In the genomic region with DNA sequence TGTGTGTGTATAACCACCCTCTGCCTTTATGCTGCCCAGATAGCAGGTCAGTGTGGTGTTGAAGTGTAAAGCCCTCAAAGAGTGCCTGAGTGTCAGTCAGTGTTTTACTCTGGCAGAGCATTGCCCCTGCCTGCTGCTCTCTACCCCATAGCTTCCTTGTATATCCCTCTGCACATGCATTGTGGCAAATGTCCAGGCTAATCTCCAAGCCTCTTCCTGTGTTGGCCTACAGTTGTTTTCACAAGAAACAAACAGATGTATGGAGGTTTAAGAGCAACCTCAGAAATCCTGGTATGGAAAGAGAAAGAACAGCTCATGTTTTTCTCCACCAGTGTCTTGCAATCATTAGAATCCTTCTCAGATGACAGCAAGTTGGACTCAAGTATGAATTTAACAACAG, we compare ENCODE assay signal across 14 mouse cellular contexts.
"Had no signal": no experiment of that assay in that cellular context is flagged by ENCODE, and none has a peak within 500 bp of the region (broad histone marks: within the 10 kb centered on the region; RNA-seq: fewer than 3 reads in every experiment).

No protein-coding gene starts in this region.

- DNase-seq: kidney, postnatal 10 days; kidney, postnatal 4 days; liver; liver, embryonic 13.5 days; liver, postnatal 0 days; lung, postnatal 14 days; right cerebral cortex, adult 18-20 months; right cerebral cortex, postnatal 25 days; thymus, adult 18-20 months; thymus, postnatal 14 days had no signal

- H3K9me3 ChIP-seq: limb, embryonic 12.5 days; liver, embryonic 13.5 days; midbrain, embryonic 13.5 days had no signal

- H3K36me3 ChIP-seq: limb, embryonic 12.5 days; liver, embryonic 13.5 days; midbrain, embryonic 13.5 days had no signal

- H3K9ac ChIP-seq: limb, embryonic 12.5 days; liver, embryonic 13.5 days; liver, postnatal 0 days; midbrain, embryonic 13.5 days had no signal

- H3K27ac ChIP-seq: layer of hippocampus, adult 2 months; limb, embryonic 12.5 days; liver, embryonic 13.5 days; macrophage; midbrain, embryonic 13.5 days had no signal

- H3K4me3 ChIP-seq: layer of hippocampus, adult 2 months; limb, embryonic 12.5 days; liver, embryonic 13.5 days; midbrain, embryonic 13.5 days had no signal

- H3K27me3 ChIP-seq: limb, embryonic 12.5 days; liver, embryonic 13.5 days; midbrain, embryonic 13.5 days had no signal

- H3K4me2 ChIP-seq: limb, embryonic 12.5 days; liver, embryonic 13.5 days; midbrain, embryonic 13.5 days had no signal

- ATAC-seq: liver, postnatal 0 days; midbrain, embryonic 13.5 days had no signal
